Mouse (Mus musculus): ENCODE results near the gene Nmnat3. TPM values are rescaled to one million over a fixed set of nuclear protein-coding genes. Genes with fewer than 3 reads are reported as not detected.

Nmnat3 gene
- total RNA-seq, 1 experiment, result 0.62 TPM

DNA sequence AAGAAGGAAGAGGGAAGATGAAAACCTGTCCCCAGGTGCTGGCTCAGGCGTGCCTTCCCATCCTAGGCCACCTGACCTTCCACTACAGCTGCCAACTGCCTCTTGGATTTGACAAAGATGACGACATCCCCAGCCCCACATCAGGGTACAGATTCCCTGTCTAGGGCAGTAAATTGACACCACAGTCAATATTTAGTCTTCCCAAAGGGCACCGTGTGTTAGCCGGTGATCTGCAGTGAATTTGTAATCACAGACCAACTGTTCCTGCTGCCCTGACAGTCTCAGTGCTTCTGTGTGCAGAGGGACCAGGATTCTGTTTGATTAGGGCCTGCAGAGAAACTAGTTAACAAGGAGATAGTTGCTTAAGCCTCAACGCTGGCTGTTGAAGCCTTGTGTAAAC lies 7.1 kb upstream of the Nmnat3 start:
- Histone ChIP-seq H3K4me3 (ENCODE audit: insufficient read depth in 1 of 2, low read depth in 1 of 2, low read length in 2 of 2, poor library complexity in 1 of 2, severe bottlenecking in 1 of 2) (no peak overlapping the region), H3K27ac (ENCODE audit: insufficient read depth, low read depth, low read length, poor library complexity, severe bottlenecking) (no peak overlapping the region), H3K36me3 (ENCODE audit: control insufficient read depth, insufficient read depth, low read length, poor library complexity, severe bottlenecking) (no peaks in the 10 kb centered on the region), H3K4me1 (ENCODE audit: control insufficient read depth in 2 of 2, insufficient read depth in 2 of 2, low read length in 2 of 2, poor library complexity in 1 of 2) (no peaks in the 10 kb centered on the region), H3K9me3 (ENCODE audit: control insufficient read depth, insufficient read depth, low read depth, low read length) (no peaks in the 10 kb centered on the region), H3K9ac (ENCODE audit: insufficient read depth, low read depth, low read length, poor library complexity, severe bottlenecking) (no peak overlapping the region)
- no peak for DNase-seq (ENCODE audit: low read depth, low spot score)
- no peak for TF ChIP-seq MAFK (IDR thresholded peaks at IDR 0.05; ENCODE audit: insufficient read depth, low read depth, low read length)
- no peak for TF ChIP-seq ZNF384 (IDR thresholded peaks at IDR 0.05; ENCODE audit: low read depth, low read length)
- TF ChIP-seq ZC3H11A (IDR thresholded peaks at IDR 0.05; ENCODE audit: borderline replicate concordance, low read depth, low read length), result no peak
- TF ChIP-seq CHD2 (IDR thresholded peaks at IDR 0.05; ENCODE audit: low read depth, low read length), result no peak
- no peak for TF ChIP-seq HCFC1 (IDR thresholded peaks at IDR 0.05; ENCODE audit: borderline replicate concordance, insufficient read depth, low read length)
- in situ Hi-C loops (cut with MboI; ENCODE audit: low sequenced_read_pairs in 2 of 2, unreplicated experiment in 2 of 2), result no loop called here

DNA sequence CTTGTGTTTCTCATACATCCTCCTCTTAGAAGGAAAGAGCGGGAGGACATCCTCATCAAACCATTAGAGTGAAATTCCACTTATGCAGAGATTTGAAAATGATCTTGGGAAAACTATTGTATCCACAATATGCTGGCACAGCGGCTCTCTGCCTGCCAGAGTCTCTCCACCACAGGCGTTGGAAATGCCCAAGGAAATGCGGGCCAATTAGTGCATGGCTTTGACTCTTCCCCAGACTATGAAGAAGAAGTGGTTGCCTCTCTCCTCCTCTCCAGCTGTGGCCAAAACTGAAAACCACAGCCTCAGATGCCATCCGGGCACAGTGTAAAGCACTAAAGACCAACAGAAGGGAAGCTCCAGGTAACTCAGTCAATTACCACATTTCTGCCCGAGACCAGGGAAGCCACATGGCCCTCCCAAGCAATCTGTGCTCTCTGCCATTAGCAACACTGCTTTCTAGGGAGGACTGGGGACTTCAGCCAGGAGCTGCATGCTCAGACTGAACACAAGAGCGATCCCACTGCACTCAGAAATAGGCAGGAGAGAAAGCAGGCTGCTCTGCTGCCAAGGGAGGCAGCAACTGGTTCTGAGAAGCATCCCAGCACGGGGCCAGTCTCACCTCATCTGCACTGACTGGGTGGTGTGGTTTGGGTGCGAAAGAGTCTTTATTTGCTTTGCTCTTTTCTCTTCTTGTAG lies 1.5 kb upstream of the Nmnat3 start:
- H3K36me3 ChIP-seq (ENCODE audit: control insufficient read depth, insufficient read depth, low read length, poor library complexity, severe bottlenecking), result no peaks in the 10 kb centered on the region
- in situ Hi-C loops (cut with MboI; ENCODE audit: low sequenced_read_pairs in 2 of 2, unreplicated experiment in 2 of 2), result no loop called here
- no peak overlapping the region for H3K4me3 ChIP-seq (ENCODE audit: insufficient read depth in 1 of 2, low read depth in 1 of 2, low read length in 2 of 2, poor library complexity in 1 of 2, severe bottlenecking in 1 of 2)
- no peak overlapping the region for H3K9ac ChIP-seq (ENCODE audit: insufficient read depth, low read depth, low read length, poor library complexity, severe bottlenecking)
- no peak overlapping the region for H3K27ac ChIP-seq (ENCODE audit: insufficient read depth, low read depth, low read length, poor library complexity, severe bottlenecking)
- no peaks in the 10 kb centered on the region for H3K4me1 ChIP-seq (ENCODE audit: control insufficient read depth in 2 of 2, insufficient read depth in 2 of 2, low read length in 2 of 2, poor library complexity in 1 of 2)
- TF ChIP-seq HCFC1 (IDR thresholded peaks at IDR 0.05; ENCODE audit: borderline replicate concordance, insufficient read depth, low read length), result no peak
- no peak for TF ChIP-seq MAFK (IDR thresholded peaks at IDR 0.05; ENCODE audit: insufficient read depth, low read depth, low read length)
- no peak for TF ChIP-seq ZNF384 (IDR thresholded peaks at IDR 0.05; ENCODE audit: low read depth, low read length)
- no peak for TF ChIP-seq ZC3H11A (IDR thresholded peaks at IDR 0.05; ENCODE audit: borderline replicate concordance, low read depth, low read length)
- no peak for TF ChIP-seq CHD2 (IDR thresholded peaks at IDR 0.05; ENCODE audit: low read depth, low read length)
- no peaks in the 10 kb centered on the region for H3K9me3 ChIP-seq (ENCODE audit: control insufficient read depth, insufficient read depth, low read depth, low read length)
- DNase-seq (ENCODE audit: low read depth, low spot score), result no peak

DNA sequence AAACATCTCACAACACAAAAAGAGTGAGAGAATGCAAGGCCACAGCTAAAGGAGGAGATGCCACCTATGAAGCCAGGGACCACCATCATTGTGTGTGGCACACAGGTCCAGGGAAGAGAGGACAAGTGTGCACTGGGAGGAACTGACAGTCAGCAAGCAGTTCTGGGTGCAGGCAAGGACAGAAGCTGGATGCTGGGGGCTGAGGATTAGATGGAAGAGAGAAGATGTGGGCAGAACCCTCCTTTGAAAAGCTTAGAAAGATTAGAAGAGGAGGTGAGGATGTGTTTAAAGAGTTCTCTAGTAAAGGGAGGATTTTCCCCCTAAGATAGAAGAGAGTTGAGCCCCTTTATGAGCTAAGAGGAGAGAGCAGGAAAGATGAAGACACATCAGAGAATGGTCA lies 2.4 kb downstream of the Nmnat3 start:
- no peak overlapping the region for H3K9ac ChIP-seq (ENCODE audit: insufficient read depth, low read depth, low read length, poor library complexity, severe bottlenecking)
- in situ Hi-C loops (cut with MboI; ENCODE audit: low sequenced_read_pairs in 2 of 2, unreplicated experiment in 2 of 2), result no loop called here
- H3K27ac ChIP-seq (ENCODE audit: insufficient read depth, low read depth, low read length, poor library complexity, severe bottlenecking), result no peak overlapping the region

DNA sequence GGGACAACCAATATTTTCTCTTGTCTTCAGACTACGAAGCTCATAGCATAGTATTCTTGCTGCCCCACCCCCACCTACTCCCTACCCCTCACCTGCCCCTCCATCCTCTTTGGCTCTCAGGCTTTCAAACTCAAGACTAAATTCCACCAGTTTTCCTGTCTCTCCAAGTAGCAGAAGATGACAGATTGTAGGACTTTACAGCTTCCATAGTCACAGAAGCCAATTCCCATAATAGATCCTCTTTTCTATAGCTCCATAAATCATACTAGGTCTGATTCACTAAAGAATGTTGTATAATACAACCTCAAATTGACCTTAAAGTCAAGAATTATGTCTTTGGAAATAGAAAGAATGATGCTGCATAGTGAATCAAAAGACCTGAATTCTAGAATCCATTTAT lies 3.4 kb downstream of the Nmnat3 start:
- no peak for TF ChIP-seq HCFC1 (IDR thresholded peaks at IDR 0.05; ENCODE audit: borderline replicate concordance, insufficient read depth, low read length)
- TF ChIP-seq ZNF384 (IDR thresholded peaks at IDR 0.05; ENCODE audit: low read depth, low read length), result no peak
- no peak for TF ChIP-seq CHD2 (IDR thresholded peaks at IDR 0.05; ENCODE audit: low read depth, low read length)
- H3K4me1 ChIP-seq (ENCODE audit: control insufficient read depth in 2 of 2, insufficient read depth in 2 of 2, low read length in 2 of 2, poor library complexity in 1 of 2), result no peaks in the 10 kb centered on the region

More for the DNA sequence above, 2.4 kb downstream of the Nmnat3 start:
- no peaks in the 10 kb centered on the region for H3K36me3 ChIP-seq (ENCODE audit: control insufficient read depth, insufficient read depth, low read length, poor library complexity, severe bottlenecking)
- no peaks in the 10 kb centered on the region for H3K4me1 ChIP-seq (ENCODE audit: control insufficient read depth in 2 of 2, insufficient read depth in 2 of 2, low read length in 2 of 2, poor library complexity in 1 of 2)
- TF ChIP-seq ZC3H11A (IDR thresholded peaks at IDR 0.05; ENCODE audit: borderline replicate concordance, low read depth, low read length) (no peak), MAFK (IDR thresholded peaks at IDR 0.05; ENCODE audit: insufficient read depth, low read depth, low read length) (no peak), HCFC1 (IDR thresholded peaks at IDR 0.05; ENCODE audit: borderline replicate concordance, insufficient read depth, low read length) (no peak), CHD2 (IDR thresholded peaks at IDR 0.05; ENCODE audit: low read depth, low read length) (no peak), ZNF384 (IDR thresholded peaks at IDR 0.05; ENCODE audit: low read depth, low read length) (no peak)
- DNase-seq (ENCODE audit: low read depth, low spot score), result no peak
- no peak overlapping the region for H3K4me3 ChIP-seq (ENCODE audit: insufficient read depth in 1 of 2, low read depth in 1 of 2, low read length in 2 of 2, poor library complexity in 1 of 2, severe bottlenecking in 1 of 2)
- H3K9me3 ChIP-seq (ENCODE audit: control insufficient read depth, insufficient read depth, low read depth, low read length), result no peaks in the 10 kb centered on the region

More for the DNA sequence above, 3.4 kb downstream of the Nmnat3 start:
- no peak for DNase-seq (ENCODE audit: low read depth, low spot score)
- Histone ChIP-seq H3K9me3 (ENCODE audit: control insufficient read depth, insufficient read depth, low read depth, low read length) (no peaks in the 10 kb centered on the region), H3K27ac (ENCODE audit: insufficient read depth, low read depth, low read length, poor library complexity, severe bottlenecking) (no peak overlapping the region), H3K36me3 (ENCODE audit: control insufficient read depth, insufficient read depth, low read length, poor library complexity, severe bottlenecking) (no peaks in the 10 kb centered on the region), H3K4me3 (ENCODE audit: insufficient read depth in 1 of 2, low read depth in 1 of 2, low read length in 2 of 2, poor library complexity in 1 of 2, severe bottlenecking in 1 of 2) (no peak overlapping the region), H3K9ac (ENCODE audit: insufficient read depth, low read depth, low read length, poor library complexity, severe bottlenecking) (no peak overlapping the region)
- in situ Hi-C loops (cut with MboI; ENCODE audit: low sequenced_read_pairs in 2 of 2, unreplicated experiment in 2 of 2), result no loop called here
